Mouse (Mus musculus) layer of hippocampus, adult 9-11 months (tissue): Measurements from ENCODE around the gene Fkbpl.

ENCODE experiments used
- DNase-seq: peaks from one replicate; pipeline ENCODE4 v3.0.0; 2022

The Fkbpl gene

GRCm38 (mm10) chr17:34644608-34645007 lies at the start of gene Fkbpl:
Gene Fkbpl, plus strand, starts transcription at chr17:34644764.
- DNase-seq: peak; percentile 98

- no peak for DNase-seq
These were observed 48.5 kb upstream of the Fkbpl start for GRCm38 (mm10) chr17:34596098-34596497.

DNA sequence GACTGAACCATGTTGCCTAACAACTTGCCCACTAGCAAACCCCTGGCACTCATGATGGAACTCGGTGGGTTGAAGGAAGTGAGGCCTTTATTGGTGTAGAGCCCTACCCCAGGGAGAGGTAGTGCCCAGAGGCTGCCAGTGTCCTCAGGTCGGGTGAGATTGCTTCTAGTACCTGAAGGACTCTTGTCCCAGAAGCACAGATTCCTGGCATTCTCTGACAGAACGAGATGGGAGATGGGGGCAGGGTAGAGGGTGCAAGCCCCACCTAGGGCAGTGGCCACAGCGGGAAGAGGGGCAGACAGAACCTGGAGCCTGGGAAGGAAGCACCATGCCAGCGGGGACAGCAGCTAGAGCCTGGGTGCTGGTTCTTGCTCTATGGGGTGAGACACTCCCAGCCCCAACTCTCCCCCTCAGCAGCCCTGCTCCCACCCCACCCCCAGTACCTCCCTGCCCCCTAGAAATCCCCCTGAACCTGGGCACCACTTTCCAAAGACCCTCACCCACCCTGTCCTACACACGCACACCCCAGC lies 46.9 kb upstream of the Fkbpl start, which contains the start of gene Ager:
Gene Ager, plus strand, starts transcription at position 297 of the 530 bp plus-strand sequence.
- DNase-seq: no peak

- DNase-seq: no peak
These were observed 44.7 kb upstream of the Fkbpl start for GRCm38 (mm10) chr17:34599891-34600290.

- no peak for DNase-seq
These were observed 42.8 kb upstream of the Fkbpl start for GRCm38 (mm10) chr17:34601796-34602195.

- DNase-seq: peak; percentile 100
These were observed 41.0 kb upstream of the Fkbpl start, which contains the start of gene Rnf5 for GRCm38 (mm10) chr17:34603375-34604060. Gene Rnf5, minus strand, starts transcription at chr17:34603690.

DNA sequence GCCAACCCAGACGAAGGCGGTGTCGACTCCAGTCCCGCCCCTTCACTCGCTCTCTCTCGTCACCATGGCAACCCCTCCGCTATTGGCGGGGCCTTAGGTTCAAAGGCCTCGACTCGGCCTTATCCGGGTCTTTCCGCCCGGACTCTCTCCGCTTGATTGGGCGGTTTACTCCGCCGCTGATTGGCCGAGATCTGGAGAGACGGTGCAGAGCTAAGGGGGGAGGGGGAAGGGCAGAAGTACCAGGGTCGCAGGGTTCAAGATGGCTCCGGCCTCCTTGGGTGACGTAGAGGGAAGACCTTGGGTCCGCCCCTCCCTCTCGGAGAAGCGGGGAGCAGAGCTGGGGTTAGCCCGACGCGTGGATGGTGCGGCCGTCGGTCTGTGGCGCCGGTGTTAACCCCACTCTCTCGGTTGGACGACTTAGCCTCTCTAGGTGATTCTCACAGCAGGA lies 40.5 kb upstream of the Fkbpl start, which contains the start of gene Agpat1:
Gene Agpat1, plus strand, starts transcription at position 202 of the 448 bp plus-strand sequence.
- peak; percentile 99 for DNase-seq

GRCm38 (mm10) chr17:34604511-34605237 lies 39.9 kb upstream of the Fkbpl start:
- DNase-seq: no peak

DNA sequence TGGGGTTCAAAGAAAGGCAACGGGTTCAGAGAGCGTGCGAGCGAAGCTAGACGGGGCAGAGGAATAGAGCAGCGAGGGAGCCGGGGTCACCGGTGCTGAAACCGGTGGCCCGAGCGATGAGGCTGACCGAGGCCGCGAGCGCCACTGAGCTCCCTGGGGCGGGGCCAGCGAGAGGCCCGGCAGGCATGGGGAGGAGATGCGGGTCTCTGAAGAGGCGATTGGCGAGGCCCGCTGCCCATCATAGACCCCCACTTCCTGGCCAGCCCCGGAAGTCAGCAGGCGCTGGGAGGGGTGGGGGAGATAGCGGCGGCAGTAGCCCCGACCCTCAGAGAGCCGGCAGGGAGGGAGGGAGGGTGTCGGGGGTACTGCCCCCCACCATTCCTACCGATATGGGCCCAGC lies 39.0 kb upstream of the Fkbpl start:
- DNase-seq: peak; percentile 97

- DNase-seq: no peak
These were observed 38.2 kb upstream of the Fkbpl start for GRCm38 (mm10) chr17:34606186-34607039.

- no peak for DNase-seq
These were observed 36.6 kb upstream of the Fkbpl start for GRCm38 (mm10) chr17:34607997-34608396.

GRCm38 (mm10) chr17:34611050-34611449 lies 33.5 kb upstream of the Fkbpl start:
- no peak for DNase-seq

DNA sequence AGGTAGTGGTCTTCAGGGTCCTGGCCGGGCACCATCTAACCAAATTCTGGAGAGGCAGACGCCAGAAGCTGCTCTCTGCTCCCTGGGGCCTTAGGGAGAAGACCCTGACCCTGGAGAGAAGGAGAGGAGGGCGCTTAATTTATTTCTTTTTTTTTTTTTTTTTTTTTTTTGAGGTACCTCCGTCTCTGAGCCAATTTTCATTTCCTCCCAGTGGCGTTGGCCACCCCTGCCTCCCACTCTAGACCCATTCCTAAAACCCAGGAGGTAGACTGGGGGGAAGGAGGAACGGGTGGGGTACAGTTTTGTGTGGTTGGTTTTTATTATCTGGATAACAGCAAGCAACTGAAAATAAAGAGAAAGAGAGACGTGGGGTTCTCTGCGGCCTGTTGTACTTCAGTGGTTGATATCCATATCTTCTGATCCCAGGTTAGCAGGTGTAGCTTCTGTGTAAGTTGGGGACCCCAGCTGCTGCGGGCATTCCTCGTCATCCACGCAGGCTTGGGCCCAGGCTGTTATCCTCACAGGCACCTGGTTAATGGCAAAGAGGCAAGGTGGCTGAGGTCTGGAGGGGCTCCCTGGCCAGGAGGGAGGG lies 31.4 kb upstream of the Fkbpl start:
- DNase-seq: no peak

GRCm38 (mm10) chr17:34613830-34614229 lies 30.7 kb upstream of the Fkbpl start:
- DNase-seq: no peak

- no peak for DNase-seq
These were observed 28.7 kb upstream of the Fkbpl start, which contains the start of gene Egfl8 for GRCm38 (mm10) chr17:34615871-34616270. Gene Egfl8, minus strand, starts transcription at chr17:34615971.

DNA sequence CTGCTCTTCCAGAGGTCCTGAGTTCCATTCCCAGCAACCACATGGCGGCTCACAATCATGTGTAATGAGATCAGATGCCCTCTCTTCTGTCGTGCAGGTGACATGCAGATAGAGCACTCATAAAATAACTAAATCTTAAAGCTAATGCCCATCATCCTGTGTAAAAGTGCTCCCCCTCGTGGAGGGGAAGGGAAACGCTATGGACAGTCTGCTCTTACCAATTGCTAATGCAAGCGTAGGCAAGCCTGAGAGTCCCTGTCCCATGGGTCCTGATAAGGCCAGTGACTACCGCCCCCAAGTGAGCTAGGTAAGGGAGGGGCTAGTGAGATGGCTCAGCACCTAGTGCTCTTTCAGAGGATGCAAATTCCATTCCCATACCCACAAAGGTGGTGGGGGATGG lies 25.6 kb upstream of the Fkbpl start:
- no peak for DNase-seq

DNA sequence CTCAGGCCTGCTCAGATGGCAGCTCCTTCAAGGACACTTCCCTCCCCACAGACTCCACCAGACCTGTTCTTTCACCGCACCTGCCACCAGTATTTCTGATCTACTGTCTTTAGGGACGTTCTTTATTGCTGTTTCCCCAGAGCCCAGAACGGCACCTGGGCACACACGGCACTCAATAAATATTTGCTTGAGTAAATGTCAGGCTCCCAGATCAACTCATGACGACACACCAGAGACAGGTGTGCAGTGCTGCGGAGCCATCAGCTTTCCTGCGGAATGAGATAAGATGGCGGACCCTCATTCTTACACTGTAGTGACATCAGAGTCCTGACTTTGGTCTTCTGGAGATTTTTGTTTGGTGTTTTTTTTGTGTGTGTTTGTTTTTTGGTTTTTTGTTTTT lies 23.6 kb upstream of the Fkbpl start:
- no peak for DNase-seq

DNA sequence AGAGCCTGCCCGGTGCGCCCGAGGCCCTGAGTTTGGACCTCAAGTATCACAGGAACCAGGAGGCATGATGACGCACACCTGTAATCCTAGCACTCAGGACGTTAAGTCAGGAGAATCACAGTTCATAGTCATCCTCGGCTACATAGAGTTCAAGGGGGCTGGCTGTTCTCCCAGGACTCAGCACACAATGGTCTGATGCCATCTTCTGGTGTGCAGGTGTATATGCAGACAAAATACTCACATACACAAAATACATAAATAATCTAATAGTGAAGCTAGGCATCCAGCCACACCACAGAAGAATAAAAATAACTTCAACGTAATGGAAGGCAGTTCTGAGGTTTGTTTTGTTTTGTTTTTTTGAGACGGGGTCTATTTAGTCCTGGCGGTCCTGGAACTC lies 21.4 kb upstream of the Fkbpl start:
- DNase-seq: no peak

- no peak for DNase-seq
These were observed 19.6 kb upstream of the Fkbpl start for GRCm38 (mm10) chr17:34624981-34625380.

DNA sequence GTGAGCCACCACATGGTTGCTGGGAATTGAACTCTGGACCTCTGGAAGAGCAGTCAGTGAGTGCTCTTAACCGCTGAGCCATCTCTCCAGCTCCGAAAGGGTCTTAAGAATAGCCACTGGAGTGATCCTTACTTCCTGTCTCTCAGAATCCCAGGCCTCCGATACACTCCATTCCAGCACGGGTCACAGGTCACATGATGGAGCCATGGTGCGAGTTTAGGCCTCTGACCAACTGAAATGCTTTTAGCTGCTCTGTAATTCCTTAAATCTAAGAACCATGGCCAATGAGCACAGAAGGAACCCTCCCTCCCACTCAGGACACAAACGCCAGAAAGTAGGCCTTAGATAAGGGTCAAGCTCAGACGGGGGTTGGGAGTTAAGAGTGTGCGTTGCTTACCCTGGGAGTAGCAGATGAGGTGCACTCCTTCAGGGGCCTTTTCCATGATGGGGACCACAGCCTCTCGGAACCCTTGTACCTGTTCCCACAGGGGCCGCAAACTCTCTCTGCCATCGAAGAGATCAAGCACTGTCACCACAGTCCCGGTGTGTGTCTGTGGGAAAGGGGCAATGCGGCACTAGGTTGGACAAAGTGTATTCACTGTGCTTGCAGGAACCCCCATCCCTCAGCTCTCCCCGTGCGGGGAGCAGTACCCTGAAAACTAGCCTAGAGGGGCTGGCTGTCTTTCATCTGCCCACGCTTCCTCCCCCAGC lies 18.3 kb upstream of the Fkbpl start:
- no peak for DNase-seq

DNA sequence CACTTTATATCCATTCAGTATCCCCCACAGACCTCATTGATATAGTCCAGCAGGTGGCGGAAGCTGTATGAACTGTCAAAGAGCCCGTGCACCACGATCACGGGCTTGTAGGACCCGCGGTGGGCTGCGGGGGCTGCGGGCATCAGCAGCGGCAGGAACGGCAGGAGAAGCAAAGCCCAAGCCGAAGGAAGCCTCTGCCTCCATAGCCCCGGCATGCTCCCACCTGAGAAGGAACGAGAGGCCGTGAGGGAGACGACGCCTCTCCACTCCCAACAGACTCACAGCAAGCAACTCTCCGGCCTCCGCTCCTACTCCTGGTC lies 17.8 kb upstream of the Fkbpl start:
- peak; percentile 56 for DNase-seq
